Mouse (Mus musculus) ES-Bruce4 (cell line): ENCODE data around the gene Zfp217.

ENCODE experiments used
- CTCF ChIP-seq: IDR thresholded peaks from one replicate; pipeline ENCODE4 v1.8.1; 2011; ENCODE audit warnings: low read depth, low read length
- EP300 ChIP-seq: IDR thresholded peaks from 2 replicates; pipeline ENCODE4 v1.6.1; 2011; ENCODE audit warnings: low read depth, low read length; ENCODE audit not compliant: insufficient read depth

- TF ChIP-seq EP300 (no peak), CTCF (no peak)
Observed at GRCm38 (mm10) chr2:170078041-170078440, 69.9 kb downstream of the Zfp217 start.
